In genomic region chr9:61069553-61070314, GRCm38 (mm10) we compare ENCODE assay signal across 11 mouse cellular contexts.
DNase-seq lines count a peak whose midpoint lies in the region; ATAC-seq and TF ChIP-seq lines count a peak whose summit lies in the region.
"Had no signal": no experiment of that assay in that cellular context is flagged by ENCODE, and none has a peak within 500 bp of the region (broad histone marks: within the 10 kb centered on the region; RNA-seq: fewer than 3 reads in every experiment).

No protein-coding gene starts in this region.

- no peak overlapping the region for H3K9ac ChIP-seq in forebrain, embryonic 14.5 days (ENCODE audit: low read length)
- no peak overlapping the region for H3K9ac ChIP-seq in forebrain, embryonic 11.5 days (ENCODE audit: low read length)
- H3K9ac ChIP-seq in ES-E14 (ENCODE audit: insufficient read depth, low read depth, low read length, poor library complexity, severe bottlenecking): no peak overlapping the region
- peak overlapping the region; percentile 49; the same call in 1 of the 2 replicates for H3K9ac ChIP-seq in hindbrain, embryonic 13.5 days
- no peak overlapping the region for H3K9ac ChIP-seq in midbrain, postnatal 0 days (replicated peaks; ENCODE audit: low read length, poor library complexity, severe bottlenecking)
- H3K9ac ChIP-seq: embryonic facial prominence, embryonic 13.5 days had no signal

- WGBS in forebrain, embryonic 14.5 days: 41% methylated on average over 13 of the region's 13 CpGs
- WGBS in forebrain, embryonic 11.5 days: 34% methylated on average over 13 of the region's 13 CpGs
- 28% methylated on average over 13 of the region's 13 CpGs for WGBS in hindbrain, embryonic 13.5 days
- 29% methylated on average over 13 of the region's 13 CpGs for WGBS in midbrain, postnatal 0 days
- WGBS in cerebellum, adult 2 months: 85% methylated on average over 13 of the region's 13 CpGs
- 42% methylated on average over 13 of the region's 13 CpGs for WGBS in heart, embryonic 10.5 days

- H3K27ac ChIP-seq in forebrain, embryonic 14.5 days (ENCODE audit: low read depth, low read length): peak overlapping the region; percentile 44
- H3K27ac ChIP-seq in forebrain, embryonic 11.5 days (ENCODE audit: low read depth, low read length): no peak overlapping the region
- H3K27ac ChIP-seq in ES-E14 (ENCODE audit: insufficient read depth, low read depth, low read length, poor library complexity, severe bottlenecking): no peak overlapping the region
- H3K27ac ChIP-seq in hindbrain, embryonic 13.5 days: peak overlapping the region; percentile 83
- H3K27ac ChIP-seq in midbrain, postnatal 0 days (ENCODE audit: low read depth, low read length): peak overlapping the region; percentile 32; the same call in 1 of the 2 replicates
- no peak overlapping the region for H3K27ac ChIP-seq in cerebellum, adult 2 months (ENCODE audit: insufficient read depth, low read length)
- H3K27ac ChIP-seq in heart, embryonic 10.5 days: no peak overlapping the region
- H3K27ac ChIP-seq: embryonic facial prominence, embryonic 13.5 days had no signal

- no peak overlapping the region for H3K4me3 ChIP-seq in forebrain, embryonic 14.5 days (ENCODE audit: low read depth, low read length)
- H3K4me3 ChIP-seq in forebrain, embryonic 11.5 days (ENCODE audit: low read depth, low read length): no peak overlapping the region
- H3K4me3 ChIP-seq in ES-E14 (ENCODE audit: insufficient read depth in 1 of 2, low read depth in 1 of 2, low read length in 2 of 2, poor library complexity in 1 of 2, severe bottlenecking in 1 of 2): no peak overlapping the region
- no peak overlapping the region for H3K4me3 ChIP-seq in hindbrain, embryonic 13.5 days
- no peak overlapping the region for H3K4me3 ChIP-seq in midbrain, postnatal 0 days (ENCODE audit: low read depth, low read length)
- H3K4me3 ChIP-seq in cerebellum, adult 2 months (replicated peaks; ENCODE audit: insufficient read depth, low read depth, low read length): no peak overlapping the region
- H3K4me3 ChIP-seq in heart, embryonic 10.5 days: no peak overlapping the region
- H3K4me3 ChIP-seq: embryonic facial prominence, embryonic 13.5 days had no signal

- no peaks in the 10 kb centered on the region for H3K9me3 ChIP-seq in forebrain, embryonic 14.5 days (replicated peaks; ENCODE audit: control insufficient read depth, low read length)
- no peaks in the 10 kb centered on the region for H3K9me3 ChIP-seq in forebrain, embryonic 11.5 days (ENCODE audit: control insufficient read depth, low read length)
- no peaks in the 10 kb centered on the region for H3K9me3 ChIP-seq in ES-E14 (ENCODE audit: control insufficient read depth, insufficient read depth, low read depth, low read length)
- no peaks in the 10 kb centered on the region for H3K9me3 ChIP-seq in hindbrain, embryonic 13.5 days
- no peaks in the 10 kb centered on the region for H3K9me3 ChIP-seq in midbrain, postnatal 0 days (ENCODE audit: low read length)
- H3K9me3 ChIP-seq in heart, embryonic 10.5 days: no peaks in the 10 kb centered on the region
- H3K9me3 ChIP-seq: embryonic facial prominence, embryonic 13.5 days had no signal

- peak; percentile 32 for DNase-seq in forebrain, embryonic 14.5 days (ENCODE audit: low spot score)
- DNase-seq in forebrain, embryonic 11.5 days (ENCODE audit: low spot score): no peak
- peak; percentile 42 for DNase-seq in ES-E14 (ENCODE audit: low read depth, low spot score)
- no peak for DNase-seq in midbrain, postnatal 0 days (ENCODE audit: low spot score)
- no peak for DNase-seq in cerebellum, adult 2 months
- DNase-seq in heart, embryonic 10.5 days (ENCODE audit: low spot score): no peak
- DNase-seq in adrenal gland, postnatal 25 days: no peak
- DNase-seq: B cell, adult 2 months; gastrocnemius, postnatal 14 days had no signal

- no peak overlapping the region for H3K4me2 ChIP-seq in forebrain, embryonic 14.5 days (ENCODE audit: low read length)
- H3K4me2 ChIP-seq in forebrain, embryonic 11.5 days (ENCODE audit: low read depth, low read length, severe bottlenecking): no peak overlapping the region
- H3K4me2 ChIP-seq in hindbrain, embryonic 13.5 days: 0 out of 2 replicates have a peak overlapping the region, but pooled peaks have one; percentile 6
- no peak overlapping the region for H3K4me2 ChIP-seq in midbrain, postnatal 0 days (ENCODE audit: low read depth, low read length, poor library complexity, severe bottlenecking)
- H3K4me2 ChIP-seq: embryonic facial prominence, embryonic 13.5 days had no signal

- in situ Hi-C loops in ES-E14 (cut with MboI; ENCODE audit: low sequenced_read_pairs in 2 of 2, unreplicated experiment in 2 of 2): no loop called here

- TF ChIP-seq POLR2A in cerebellum, adult 2 months (IDR thresholded peaks at IDR 0.05; ENCODE audit: borderline replicate concordance, insufficient read depth, low read length): no peak

- TF ChIP-seq CTCF in midbrain, postnatal 0 days (IDR thresholded peaks at IDR 0.05): peak; percentile 32; the same call in 1 of the 2 replicates
- TF ChIP-seq CTCF in cerebellum, adult 2 months (IDR thresholded peaks at IDR 0.05; ENCODE audit: borderline replicate concordance, insufficient read depth, low read depth, low read length): no peak

- H3K4me1 ChIP-seq in forebrain, embryonic 14.5 days (ENCODE audit: control insufficient read depth, insufficient read depth, low read length): peaks cover 8% of the 10 kb centered on the region
- peaks cover 6% of the 10 kb centered on the region; the same call in 1 of the 2 replicates for H3K4me1 ChIP-seq in forebrain, embryonic 11.5 days (replicated peaks; ENCODE audit: control insufficient read depth, insufficient read depth, low read length)
- H3K4me1 ChIP-seq in ES-E14 (ENCODE audit: control insufficient read depth in 2 of 2, insufficient read depth in 2 of 2, low read length in 2 of 2, poor library complexity in 1 of 2): peaks cover 0 to 8% of the 10 kb centered on the region in 2 experiments; a peak in 1 of 4 replicates
- peaks cover 33% of the 10 kb centered on the region for H3K4me1 ChIP-seq in hindbrain, embryonic 13.5 days (replicated peaks)
- peaks cover 8% of the 10 kb centered on the region; the same call in 1 of the 2 replicates for H3K4me1 ChIP-seq in midbrain, postnatal 0 days (ENCODE audit: insufficient read depth, low read length)
- H3K4me1 ChIP-seq in cerebellum, adult 2 months (ENCODE audit: control insufficient read depth, insufficient read depth, low read length): peaks cover 30% of the 10 kb centered on the region
- H3K4me1 ChIP-seq in heart, embryonic 10.5 days: peaks cover 10% of the 10 kb centered on the region

- no peak for ATAC-seq in forebrain, embryonic 14.5 days
- ATAC-seq in forebrain, embryonic 11.5 days (replicated peaks; ENCODE audit: low FRiP score): no peak
- no peak for ATAC-seq in hindbrain, embryonic 13.5 days (ENCODE audit: low FRiP score)
- no peak for ATAC-seq in midbrain, postnatal 0 days (ENCODE audit: low FRiP score)

- H3K27me3 ChIP-seq in forebrain, embryonic 14.5 days (replicated peaks; ENCODE audit: control insufficient read depth, insufficient read depth, low read length): no peaks in the 10 kb centered on the region
- no peaks in the 10 kb centered on the region; the same call in 1 of the 2 replicates for H3K27me3 ChIP-seq in forebrain, embryonic 11.5 days (ENCODE audit: control insufficient read depth, insufficient read depth, low read length)
- peaks cover 42% of the 10 kb centered on the region for H3K27me3 ChIP-seq in hindbrain, embryonic 13.5 days
- H3K27me3 ChIP-seq in midbrain, postnatal 0 days (ENCODE audit: insufficient read depth, low read length): no peaks in the 10 kb centered on the region
- H3K27me3 ChIP-seq in cerebellum, adult 2 months (ENCODE audit: control insufficient read depth, insufficient read depth, low read length): no peaks in the 10 kb centered on the region
- H3K27me3 ChIP-seq in heart, embryonic 10.5 days (ENCODE audit: insufficient read depth, poor library complexity, severe bottlenecking): peaks cover 38% of the 10 kb centered on the region

- no peaks in the 10 kb centered on the region for H3K36me3 ChIP-seq in forebrain, embryonic 14.5 days (ENCODE audit: control insufficient read depth, insufficient read depth, low read length)
- H3K36me3 ChIP-seq in forebrain, embryonic 11.5 days (ENCODE audit: control insufficient read depth, insufficient read depth, low read length): no peaks in the 10 kb centered on the region
- H3K36me3 ChIP-seq in ES-E14 (ENCODE audit: control insufficient read depth, insufficient read depth, low read length, poor library complexity, severe bottlenecking): no peaks in the 10 kb centered on the region
- H3K36me3 ChIP-seq in hindbrain, embryonic 13.5 days: no peaks in the 10 kb centered on the region
- no peaks in the 10 kb centered on the region for H3K36me3 ChIP-seq in midbrain, postnatal 0 days (ENCODE audit: insufficient read depth, low read length)
- H3K36me3 ChIP-seq in heart, embryonic 10.5 days: no peaks in the 10 kb centered on the region
- H3K36me3 ChIP-seq: embryonic facial prominence, embryonic 13.5 days had no signal

TF ChIP-seq in ES-E14, 5 proteins besides CTCF, POLR2A, EP300 and RAD21:
- no peak for TF ChIP-seq ZNF384 (IDR thresholded peaks at IDR 0.05; ENCODE audit: low read depth, low read length)
- no peak for TF ChIP-seq CHD2 (IDR thresholded peaks at IDR 0.05; ENCODE audit: low read depth, low read length)
- no peak for TF ChIP-seq MAFK (IDR thresholded peaks at IDR 0.05; ENCODE audit: insufficient read depth, low read depth, low read length)
- no peak for TF ChIP-seq HCFC1 (IDR thresholded peaks at IDR 0.05; ENCODE audit: borderline replicate concordance, insufficient read depth, low read length)
- TF ChIP-seq ZC3H11A (IDR thresholded peaks at IDR 0.05; ENCODE audit: borderline replicate concordance, low read depth, low read length): no peak

Comparison
In these comparisons a context has a peak if more than half of its experiments do, and no peak if none do; other contexts are left out.
1. DNase-seq: peak in forebrain, embryonic 14.5 days (single experiment) and ES-E14 (single experiment); none in forebrain, embryonic 11.5 days (single experiment), midbrain, postnatal 0 days (single experiment), cerebellum, adult 2 months (0 of 2), heart, embryonic 10.5 days (single experiment) and adrenal gland, postnatal 25 days (single experiment).
2. H3K27ac ChIP-seq: peak in forebrain, embryonic 14.5 days (single experiment), hindbrain, embryonic 13.5 days (single experiment) and midbrain, postnatal 0 days (single experiment); none in forebrain, embryonic 11.5 days (single experiment), ES-E14 (single experiment), cerebellum, adult 2 months (single experiment) and heart, embryonic 10.5 days (single experiment).